Mouse (Mus musculus) c-Kit-negative CD71-positive TER-119-positive erythroid progenitor cells, embryonic 14.5 days (primary cell): ENCODE results near the gene Mdn1.

Experiments
- DNase-seq: peaks from one replicate; pipeline ENCODE4 v3.0.0-alpha.2; 2013; ENCODE audit warnings: low read depth, low spot score

Gene Mdn1

GRCm38 (mm10) chr4:32779996-32780395, 123.1 kb downstream of the Mdn1 start:
- no peak for DNase-seq

GRCm38 (mm10) chr4:32787110-32787509, 130.2 kb downstream of the Mdn1 start:
- DNase-seq: no peak

GRCm38 (mm10) chr4:32789020-32789419, 132.1 kb downstream of the Mdn1 start:
- DNase-seq: no peak

DNA sequence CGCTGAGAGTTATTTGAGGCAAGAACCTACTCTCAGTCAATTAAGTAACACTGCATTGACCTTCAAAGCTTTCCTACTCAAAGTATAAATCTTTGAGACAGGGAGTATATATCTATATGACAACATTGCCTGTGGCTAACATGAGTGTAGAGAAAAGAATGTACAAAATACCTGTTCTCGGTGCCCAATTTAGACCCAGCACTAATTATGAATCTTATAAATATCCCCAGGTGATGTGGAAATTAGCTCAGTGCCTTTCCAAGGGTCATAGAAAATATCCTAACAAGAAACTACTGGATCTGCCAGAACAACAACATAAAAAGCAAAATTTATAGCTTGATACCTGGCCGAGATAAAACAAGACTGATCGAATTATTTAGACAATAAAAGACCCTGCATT, 142.1 kb downstream of the Mdn1 start:
- DNase-seq: no peak

- DNase-seq: peak; percentile 46
Measured at GRCm38 (mm10) chr4:32799966-32800576, 143.2 kb downstream of the Mdn1 start, which contains the start of gene Lyrm2. Gene Lyrm2, plus strand, starts transcription at chr4:32800253.

DNA sequence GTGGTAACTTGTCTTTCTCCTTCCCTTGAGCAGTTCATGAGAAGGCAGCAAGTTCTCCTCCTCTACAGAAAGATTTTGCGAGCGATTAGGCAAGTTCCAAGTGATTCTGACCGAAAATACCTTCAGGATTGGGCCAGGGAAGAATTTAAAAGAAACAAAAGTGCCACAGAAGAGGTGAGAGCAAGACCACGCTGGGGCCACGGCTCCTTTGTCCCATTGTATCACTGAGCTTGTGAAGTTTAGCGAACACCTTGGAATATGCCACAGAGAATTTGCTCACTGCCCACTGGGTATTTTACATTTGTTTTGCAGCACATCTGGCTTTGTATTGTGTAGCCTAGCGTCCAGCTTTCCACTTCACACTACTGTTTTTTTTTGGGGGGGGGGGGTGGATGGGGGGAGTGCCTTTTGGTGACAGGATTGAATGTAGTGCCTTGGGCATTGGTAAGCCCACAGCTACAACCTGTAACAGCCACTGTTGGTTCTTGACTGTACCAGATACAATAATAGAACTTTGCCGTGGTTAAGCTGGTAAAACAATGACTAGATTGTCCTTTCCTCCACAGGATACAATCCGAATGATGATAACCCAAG, 143.8 kb downstream of the Mdn1 start:
- DNase-seq: no peak

DNA sequence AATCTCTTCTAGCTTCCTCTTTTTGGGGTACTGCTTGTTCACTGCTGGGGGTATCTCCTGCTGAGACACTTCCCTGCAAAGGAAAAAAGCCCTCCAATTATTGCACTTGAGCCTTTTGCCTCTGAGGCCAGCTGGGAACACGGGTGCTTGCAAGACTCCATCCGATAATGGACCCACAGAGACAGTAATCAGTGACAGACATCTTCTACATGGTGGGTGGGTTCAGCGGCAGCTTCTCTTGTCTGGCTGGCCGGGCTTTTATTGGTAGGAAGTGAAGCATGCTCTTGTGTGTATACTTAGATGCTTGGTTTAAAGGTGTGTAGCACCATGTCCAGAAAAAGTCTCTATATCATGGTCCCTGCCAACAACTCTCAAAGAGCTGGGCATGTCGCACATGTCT, 160.6 kb downstream of the Mdn1 start:
- DNase-seq: no peak

DNA sequence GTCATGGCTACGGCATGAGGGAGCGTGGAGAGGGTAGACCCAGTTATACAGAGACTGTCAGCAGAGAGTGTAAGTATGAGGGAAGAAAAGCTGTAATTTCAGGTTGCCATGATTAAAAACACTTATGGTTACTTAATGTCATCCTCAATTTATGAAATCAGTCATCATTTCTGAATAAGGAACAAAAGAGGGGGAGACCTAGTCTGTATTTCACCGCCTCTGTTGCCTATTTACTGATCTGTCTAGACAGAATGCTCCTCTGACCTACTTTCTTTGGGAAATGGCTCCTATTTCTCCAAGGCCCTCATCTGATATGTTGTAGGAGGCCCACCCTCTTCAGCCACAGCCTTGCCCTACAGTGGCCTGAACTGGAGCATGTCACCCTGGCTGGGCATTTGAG, 163.8 kb downstream of the Mdn1 start:
- no peak for DNase-seq

- DNase-seq: no peak
Measured at GRCm38 (mm10) chr4:32824254-32824653, 167.3 kb downstream of the Mdn1 start.
